Mouse (Mus musculus) granulocyte monocyte progenitor cell, adult 5-6 weeks (primary cell): ENCODE data around the gene 1110065P20Rik. TPM values are rescaled to one million over a fixed set of nuclear protein-coding genes. Genes with fewer than 3 reads are reported as not detected.

ENCODE experiments used
- total RNA-seq, 2 experiments: library from RNA; stranded (forward) in 1 of 2; stranded (reverse) in 1 of 2; fragments of 200-712, 200-1000 nt in 1 of 2; fragments of >200 nt in 1 of 2; fragmentation: Nextera tagmentation in 1 of 2; gene quantifications; 2 replicates each; pipeline ENCODE4 v1.2.3; 2014 to 2017

1110065P20Rik gene
- total RNA-seq, 2 experiments from 2014 or later, result 6.7 to 19.4 TPM

Other genes starting within 250 kb of the 1110065P20Rik start
- not detected in 2 replicates for gene 3100002H09Rik, start 240.4 kb downstream of the 1110065P20Rik start, total RNA-seq (2014; fragmentation: Nextera tagmentation)
- gene 3100002H09Rik, start 240.4 kb downstream of the 1110065P20Rik start, total RNA-seq (2017), result not detected in 2 replicates
- gene Pou3f1, start 194.4 kb downstream of the 1110065P20Rik start, total RNA-seq (2014; fragmentation: Nextera tagmentation), result not detected in 2 replicates
- gene Pou3f1, start 194.4 kb downstream of the 1110065P20Rik start, total RNA-seq (2017), result not detected in 2 replicates
- gene Utp11, start 157.6 kb downstream of the 1110065P20Rik start, total RNA-seq (2014; fragmentation: Nextera tagmentation), result 57.1 and 62.4 TPM in 2 replicates
- gene Utp11, start 157.6 kb downstream of the 1110065P20Rik start, total RNA-seq (2017), result 81.6 and 86.4 TPM in 2 replicates
- 10.4 and 16.6 TPM in 2 replicates for gene Fhl3, start 150.5 kb downstream of the 1110065P20Rik start, total RNA-seq (2014; fragmentation: Nextera tagmentation)
- 5.0 and 6.1 TPM in 2 replicates for gene Fhl3, start 150.5 kb downstream of the 1110065P20Rik start, total RNA-seq (2017)
- gene Sf3a3, start 136.4 kb downstream of the 1110065P20Rik start, total RNA-seq (2014; fragmentation: Nextera tagmentation), result 90.7 and 105 TPM in 2 replicates
- gene Sf3a3, start 136.4 kb downstream of the 1110065P20Rik start, total RNA-seq (2017), result 167 and 170 TPM in 2 replicates
- gene Inpp5b, start 109.3 kb downstream of the 1110065P20Rik start, total RNA-seq (2014; fragmentation: Nextera tagmentation), result 31.5 and 52.6 TPM in 2 replicates
- 21.1 and 24.6 TPM in 2 replicates for gene Inpp5b, start 109.3 kb downstream of the 1110065P20Rik start, total RNA-seq (2017)
- 37.9 and 42.6 TPM in 2 replicates for gene Mtf1, start 49.1 kb downstream of the 1110065P20Rik start, total RNA-seq (2014; fragmentation: Nextera tagmentation)
- gene Mtf1, start 49.1 kb downstream of the 1110065P20Rik start, total RNA-seq (2017), result 11.3 and 26.3 TPM in 2 replicates
- 38.1 and 65.5 TPM in 2 replicates for gene Yrdc, start 517 bp downstream of the 1110065P20Rik start, total RNA-seq (2014; fragmentation: Nextera tagmentation)
- gene Yrdc, start 517 bp downstream of the 1110065P20Rik start, total RNA-seq (2017), result 18.7 and 29.1 TPM in 2 replicates
- 1.2 TPM in 1 of 2 replicates, not detected in the other for gene Maneal, start 11.0 kb upstream of the 1110065P20Rik start, total RNA-seq (2014; fragmentation: Nextera tagmentation)
- not detected in 2 replicates for gene Maneal, start 11.0 kb upstream of the 1110065P20Rik start, total RNA-seq (2017)
- not detected in 2 replicates for gene Epha10, start 29.7 kb upstream of the 1110065P20Rik start, total RNA-seq (2014; fragmentation: Nextera tagmentation)
- gene Epha10, start 29.7 kb upstream of the 1110065P20Rik start, total RNA-seq (2017), result not detected in 2 replicates
- 6.9 and 14.1 TPM in 2 replicates for gene 9930104L06Rik, start 85.9 kb upstream of the 1110065P20Rik start, total RNA-seq (2014; fragmentation: Nextera tagmentation)
- 6.3 and 10.5 TPM in 2 replicates for gene 9930104L06Rik, start 85.9 kb upstream of the 1110065P20Rik start, total RNA-seq (2017)
- gene Cdca8, start 88.1 kb upstream of the 1110065P20Rik start, total RNA-seq (2014; fragmentation: Nextera tagmentation), result 59.2 and 97.0 TPM in 2 replicates
- 120 and 136 TPM in 2 replicates for gene Cdca8, start 88.1 kb upstream of the 1110065P20Rik start, total RNA-seq (2017)
- gene Rspo1, start 135.2 kb upstream of the 1110065P20Rik start, total RNA-seq (2014; fragmentation: Nextera tagmentation), result 4.0 TPM in 1 of 2 replicates, not detected in the other
- 0.86 and 1.2 TPM in 2 replicates for gene Rspo1, start 135.2 kb upstream of the 1110065P20Rik start, total RNA-seq (2017)
- 67.9 and 84.5 TPM in 2 replicates for gene Gnl2, start 165.4 kb upstream of the 1110065P20Rik start, total RNA-seq (2014; fragmentation: Nextera tagmentation)
- gene Gnl2, start 165.4 kb upstream of the 1110065P20Rik start, total RNA-seq (2017), result 161 and 163 TPM in 2 replicates
- not detected in 2 replicates for gene Dnali1, start 214.5 kb upstream of the 1110065P20Rik start, total RNA-seq (2014; fragmentation: Nextera tagmentation)
- gene Dnali1, start 214.5 kb upstream of the 1110065P20Rik start, total RNA-seq (2017), result not detected in 2 replicates
- 23.9 and 28.5 TPM in 2 replicates for gene Snip1, start 215.5 kb upstream of the 1110065P20Rik start, total RNA-seq (2014; fragmentation: Nextera tagmentation)
- 28.5 and 30.5 TPM in 2 replicates for gene Snip1, start 215.5 kb upstream of the 1110065P20Rik start, total RNA-seq (2017)
- 53.2 and 99.6 TPM in 2 replicates for gene Meaf6, start 233.9 kb upstream of the 1110065P20Rik start, total RNA-seq (2014; fragmentation: Nextera tagmentation)
- 42.4 and 52.9 TPM in 2 replicates for gene Meaf6, start 233.9 kb upstream of the 1110065P20Rik start, total RNA-seq (2017)